Mouse (Mus musculus): Measurements from ENCODE around the gene Gif.

- TF ChIP-seq CTCF (conservative IDR thresholded peaks at IDR 0.05; ENCODE audit: insufficient read depth, insufficient read length, low read depth, low read length), result no peak
- no peak for TF ChIP-seq POLR2A (IDR thresholded peaks at IDR 0.05; ENCODE audit: low read depth, low read length)
Measured at GRCm38 (mm10) chr19:11727304-11727703, 20.1 kb upstream of the Gif start.
